Mouse (Mus musculus) mouse trophoblast stem cell (cell line): ENCODE results near the gene Ppp1r35.
"Not testable (repeated sequence)": the region's sequence is repeated elsewhere in the genome, so short reads cannot be mapped to it uniquely, and the experiment has no call there.

Source experiments
- in situ Hi-C, 2 experiments: fragments of 300-500 bp; cut with MseI, MboI; formaldehyde crosslinking; loops; 2 replicates in 1 of 2; 3 replicates in 1 of 2; pipeline ENCODE4 v1.15.1; 2025

Ppp1r35 gene

GRCm38 (mm10) chr5:137778635-137779034, at the start of gene Ppp1r35:
Gene Ppp1r35, plus strand, starts transcription at chr5:137778849.
- in situ Hi-C loops, result no loop called here

GRCm38 (mm10) chr5:137733638-137734288, 44.9 kb upstream of the Ppp1r35 start:
- in situ Hi-C loops, result no loop called here

- in situ Hi-C loops, result no loop called here
Measured at GRCm38 (mm10) chr5:137734289-137735061, 44.2 kb upstream of the Ppp1r35 start.

GRCm38 (mm10) chr5:137737400-137737940, 41.2 kb upstream of the Ppp1r35 start:
- in situ Hi-C loops, result no loop called here

- in situ Hi-C loops, result no loop called here
Measured at GRCm38 (mm10) chr5:137738516-137738915, 40.1 kb upstream of the Ppp1r35 start.

- in situ Hi-C loops, result no loop called here
Measured at GRCm38 (mm10) chr5:137739471-137739870, 39.2 kb upstream of the Ppp1r35 start.

- in situ Hi-C loops, result no loop called here
Measured at GRCm38 (mm10) chr5:137740506-137740905, 38.1 kb upstream of the Ppp1r35 start.

- in situ Hi-C loops, result no loop called here
Measured at GRCm38 (mm10) chr5:137741023-137741931, 37.4 kb upstream of the Ppp1r35 start, which contains the start of gene Nyap1. Gene Nyap1, minus strand, starts transcription at chr5:137741607.

- in situ Hi-C loops, result no loop called here
Measured at GRCm38 (mm10) chr5:137742048-137742447, 36.6 kb upstream of the Ppp1r35 start.

GRCm38 (mm10) chr5:137742836-137743235, 35.8 kb upstream of the Ppp1r35 start:
- in situ Hi-C loops, result no loop called here

GRCm38 (mm10) chr5:137744197-137744596, 34.5 kb upstream of the Ppp1r35 start:
- in situ Hi-C loops, result no loop called here

GRCm38 (mm10) chr5:137745214-137746171, 33.2 kb upstream of the Ppp1r35 start, which contains the start of gene Tsc22d4:
Gene Tsc22d4, plus strand, starts transcription at chr5:137745730.
- in situ Hi-C loops, result no loop called here

- in situ Hi-C loops, result no loop called here
Measured at GRCm38 (mm10) chr5:137746282-137746850, 32.3 kb upstream of the Ppp1r35 start.

- in situ Hi-C loops, result no loop called here
Measured at GRCm38 (mm10) chr5:137746851-137747325, 31.8 kb upstream of the Ppp1r35 start.

- in situ Hi-C loops, result no loop called here
Measured at GRCm38 (mm10) chr5:137747326-137747961, 31.2 kb upstream of the Ppp1r35 start.

- in situ Hi-C loops, result no loop called here
Measured at GRCm38 (mm10) chr5:137748130-137748770, 30.4 kb upstream of the Ppp1r35 start.

GRCm38 (mm10) chr5:137749196-137749836, 29.3 kb upstream of the Ppp1r35 start:
- in situ Hi-C loops, result no loop called here

GRCm38 (mm10) chr5:137750212-137750611, 28.4 kb upstream of the Ppp1r35 start:
- in situ Hi-C loops, result not testable (repeated sequence)
